Mouse (Mus musculus) heart, postnatal 0 days (tissue): ENCODE results near the gene Prelid1. TPM values are rescaled to one million over a fixed set of nuclear protein-coding genes. Genes with fewer than 3 reads are reported as not detected.
A peak's percentile ranks its signal among the peaks of the same experiment; 100 is the strongest.

ENCODE experiments used
- ATAC-seq: fragments of 200-750 bp; cut with Nextera tagmentation; 2 replicates; pipeline ENCODE4 v1.8.0; 2017; ENCODE audit warnings: low read depth, moderate number of reproducible peaks, moderate library complexity; ENCODE audit not compliant: insufficient read depth
- DNase-seq: peaks from one replicate; pipeline ENCODE4 v3.0.0-alpha.2; 2016; ENCODE audit warnings: low spot score
- H3K27ac ChIP-seq: fragments of 300-500 bp; sonication (generic); 2 replicates; pipeline ENCODE4 v1.5.1; 2014; ENCODE audit warnings: low read depth, mild to moderate bottlenecking
- H3K27me3 ChIP-seq: fragments of 300-500 bp; sonication (generic); 2 replicates; pipeline ENCODE4 v1.6.1; 2014; ENCODE audit warnings: low read length, mixed read lengths; ENCODE audit not compliant: control insufficient read depth, insufficient read depth
- H3K36me3 ChIP-seq: fragments of 300-500 bp; sonication (generic); replicated peaks from 2 replicates; pipeline ENCODE4 v1.6.1; 2014; ENCODE audit warnings: low read length, mixed read lengths; ENCODE audit not compliant: control insufficient read depth, insufficient read depth
- H3K4me1 ChIP-seq: fragments of 300-500 bp; sonication (generic); 2 replicates; pipeline ENCODE4 v1.6.1; 2014; ENCODE audit warnings: antibody characterized with exemption; ENCODE audit not compliant: control insufficient read depth, insufficient read depth
- H3K4me2 ChIP-seq: fragments of 300-500 bp; sonication (generic); 2 replicates; pipeline ENCODE4 v1.6.1; 2014; ENCODE audit warnings: low read depth, mild to moderate bottlenecking, low read length, moderate library complexity
- H3K4me3 ChIP-seq: fragments of 300-500 bp; sonication (generic); 2 replicates; pipeline ENCODE4 v1.5.1; 2014; ENCODE audit warnings: low read depth, low read length
- H3K9ac ChIP-seq: fragments of 300-500 bp; sonication (generic); replicated peaks from 2 replicates; pipeline ENCODE4 v1.6.1; 2014; ENCODE audit warnings: low read depth, low read length, mixed read lengths
- H3K9me3 ChIP-seq: fragments of 300-500 bp; sonication (generic); replicated peaks from 2 replicates; pipeline ENCODE4 v1.6.1; 2016; ENCODE audit warnings: low read length; ENCODE audit not compliant: control insufficient read depth
- CTCF ChIP-seq: IDR thresholded peaks from 2 replicates; pipeline ENCODE4 v1.5.1; 2016; ENCODE audit warnings: antibody characterized with exemption, control low read depth, low read depth
- EP300 ChIP-seq: IDR thresholded peaks from 2 replicates; pipeline ENCODE4 v1.6.1; 2016; ENCODE audit warnings: antibody characterized with exemption, low read depth
- WGBS: fragments of 180-500 bp; shearing (Covaris S2); extraction: QIAGEN DNeasy Blood & Tissue Kit; methylation state at CpG from one replicate; pipeline ENCODE4 v1.1.7; 2014; 5-methylcytosine and 5-hydroxymethylcytosine counted together
- polyA plus RNA-seq: library from polyadenylated mRNA; unstranded; fragments of >200 nt; fragmentation: Nextera tagmentation; extraction: Ambion mirVana; gene quantifications from 2 replicates; pipeline ENCODE4 v1.2.1, GENCODE M21; 2015
- total RNA-seq: library from RNA; depleted of rRNA; stranded (reverse); fragments of >200 nt; gene quantifications from 2 replicates; pipeline ENCODE4 v1.2.3, GENCODE M21; 2014; ENCODE audit warnings: low replicate concordance

Gene Prelid1
- total and polyA plus RNA-seq, 2 experiments from 2014 or later: 161 to 192 TPM

DNA sequence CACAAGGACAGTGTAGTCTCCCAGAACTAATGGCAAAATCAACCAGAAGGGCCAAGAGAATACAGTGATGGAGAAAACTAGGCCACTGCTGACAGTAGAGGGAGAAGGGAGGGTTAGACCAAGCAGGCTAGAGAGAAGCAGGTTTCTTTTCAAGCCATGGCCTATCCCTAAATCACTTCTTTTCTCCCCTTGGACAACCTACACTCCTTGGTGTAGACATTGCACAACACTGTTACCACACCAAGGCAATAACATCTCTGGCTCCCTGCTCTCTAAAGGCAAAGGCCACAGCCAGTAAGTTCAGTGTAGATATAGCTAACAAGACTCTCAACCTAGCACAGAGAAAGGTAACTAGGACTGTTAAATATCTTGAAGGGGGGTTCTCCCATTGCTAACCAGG is 40.8 kb downstream of the Prelid1 start:
- no peak for TF ChIP-seq EP300
- Histone ChIP-seq H3K27ac (no peak overlapping the region), H3K4me1 (peaks cover 12% of the 10 kb centered on the region), H3K4me2 (peak overlapping the region; percentile 80), H3K9ac (no peak overlapping the region), H3K4me3 (peak overlapping the region; percentile 88), H3K9me3 (no peaks in the 10 kb centered on the region), H3K27me3 (no peaks in the 10 kb centered on the region), H3K36me3 (peaks cover 28% of the 10 kb centered on the region)
- ATAC-seq: no peak
- DNase-seq: no peak

- TF ChIP-seq CTCF: no peak
- TF ChIP-seq EP300: no peak
- peak; percentile 7 for ATAC-seq
- H3K9ac ChIP-seq: peak overlapping the region; percentile 86
- H3K27ac ChIP-seq: peak overlapping the region; percentile 91
- DNase-seq: no peak
- H3K9me3 ChIP-seq: no peaks in the 10 kb centered on the region
- under 1% methylated on average over 32 of the region's 32 CpGs for WGBS
- peaks cover 12% of the 10 kb centered on the region for H3K4me1 ChIP-seq
- peak overlapping the region; percentile 80 for H3K4me2 ChIP-seq
- H3K36me3 ChIP-seq: peaks cover 25% of the 10 kb centered on the region
- H3K4me3 ChIP-seq: peak overlapping the region; percentile 88
- no peaks in the 10 kb centered on the region for H3K27me3 ChIP-seq
These were observed 41.7 kb downstream of the Prelid1 start for GRCm38 (mm10) chr13:55361974-55362452.

GRCm38 (mm10) chr13:55362453-55363060 is 42.3 kb downstream of the Prelid1 start, which contains the start of gene Lman2:
Gene Lman2, minus strand, starts transcription at chr13:55362783.
- H3K4me1 ChIP-seq: peaks cover 12% of the 10 kb centered on the region
- no peaks in the 10 kb centered on the region for H3K27me3 ChIP-seq
- H3K9ac ChIP-seq: peak within 1 kb of the TSS; percentile 86
- peak; percentile 99 for ATAC-seq
- peak; percentile 38; the same call in 1 of the 2 replicates for TF ChIP-seq EP300
- no peak for TF ChIP-seq CTCF
- peak; percentile 99 for DNase-seq
- under 1% methylated on average over 35 of the region's 35 CpGs for WGBS
- H3K27ac ChIP-seq: peak within 1 kb of the TSS; percentile 91
- H3K4me2 ChIP-seq: peak within 1 kb of the TSS; percentile 80
- no peaks in the 10 kb centered on the region for H3K9me3 ChIP-seq
- H3K4me3 ChIP-seq: peak within 1 kb of the TSS; percentile 88
- H3K36me3 ChIP-seq: peaks cover 25% of the 10 kb centered on the region; the same call in 1 of the 2 replicates

- H3K27me3 ChIP-seq: peaks cover 11% of the 10 kb centered on the region; the same call in 1 of the 2 replicates
- no peak overlapping the region for H3K4me2 ChIP-seq
- DNase-seq: no peak
- ATAC-seq: no peak
- H3K36me3 ChIP-seq: no peaks in the 10 kb centered on the region
- TF ChIP-seq EP300: no peak
- no peak for TF ChIP-seq CTCF
- 70% methylated on average over 7 of the region's 7 CpGs for WGBS
- no peak overlapping the region for H3K27ac ChIP-seq
- H3K9ac ChIP-seq: no peak overlapping the region
- H3K4me3 ChIP-seq: no peak overlapping the region
- no peaks in the 10 kb centered on the region for H3K9me3 ChIP-seq
- H3K4me1 ChIP-seq: no peaks in the 10 kb centered on the region
These were observed 48.1 kb downstream of the Prelid1 start for GRCm38 (mm10) chr13:55368401-55368800.

- TF ChIP-seq EP300 (no peak), CTCF (no peak)
- H3K27ac ChIP-seq: no peak within 1 kb of the TSS
- H3K27me3 ChIP-seq: peaks cover 23% of the 10 kb centered on the region; the same call in 1 of the 2 replicates
- no peak within 1 kb of the TSS for H3K9ac ChIP-seq
- H3K4me3 ChIP-seq: peak within 1 kb of the TSS; percentile 29
- H3K9me3 ChIP-seq: no peaks in the 10 kb centered on the region
- DNase-seq: no peak
- whole genome bisulfite sequencing: 43% methylated on average over 13 of the region's 13 CpGs
- H3K36me3 ChIP-seq: no peaks in the 10 kb centered on the region
- no peaks in the 10 kb centered on the region for H3K4me1 ChIP-seq
- H3K4me2 ChIP-seq: peak within 1 kb of the TSS; percentile 29
- no peak for ATAC-seq
These were observed 49.3 kb downstream of the Prelid1 start, which contains the start of gene Rgs14 for GRCm38 (mm10) chr13:55369531-55370114. Gene Rgs14, plus strand, starts transcription at chr13:55369732.
